Mouse (Mus musculus) G1E (cell line): Measurements from ENCODE around the gene Smim5. TPM values are rescaled to one million over a fixed set of nuclear protein-coding genes. Genes with fewer than 3 reads are reported as not detected.

ENCODE experiments used
- ATAC-seq: 2 replicates; pipeline ENCODE4 v1.8.0; 2016; ENCODE audit warnings: mild to moderate bottlenecking; ENCODE audit not compliant: insufficient number of reproducible peaks, poor library complexity, low FRiP score, severe bottlenecking; ENCODE audit errors: extremely low read depth
- DNase-seq: peaks from one replicate; pipeline ENCODE4 v3.0.0; 2012; ENCODE audit warnings: low spot score
- H3K27me3 ChIP-seq: 2 replicates; pipeline ENCODE4 v1.6.1; 2012; ENCODE audit warnings: mild to moderate bottlenecking, low read length, inconsistent platforms; ENCODE audit not compliant: insufficient read depth
- H3K36me3 ChIP-seq: replicated peaks from 2 replicates; pipeline ENCODE3; 2012; ENCODE audit warnings: mild to moderate bottlenecking, inconsistent platforms
- H3K4me1 ChIP-seq: 2 replicates; pipeline ENCODE4 v1.6.1; 2012; ENCODE audit warnings: low read depth, low read length, inconsistent platforms, mixed read lengths; ENCODE audit not compliant: insufficient read depth
- H3K4me3 ChIP-seq: 2 replicates; pipeline ENCODE4 v1.5.1; 2012; ENCODE audit warnings: low read depth, mild to moderate bottlenecking, inconsistent platforms, low read length, moderate library complexity, mixed read lengths
- H3K9me3 ChIP-seq: replicated peaks from 2 replicates; pipeline ENCODE4 v1.6.1; 2012; ENCODE audit warnings: inconsistent platforms
- CTCF ChIP-seq: IDR thresholded peaks from 2 replicates; pipeline ENCODE4 v1.5.1; 2012; ENCODE audit warnings: low read depth, low read length, inconsistent platforms, mixed read lengths
- GATA1 ChIP-seq: IDR thresholded peaks from 2 replicates; pipeline ENCODE4 v1.6.1; 2012; ENCODE audit warnings: borderline replicate concordance, low read length, inconsistent platforms, mixed read lengths
- GATA2 ChIP-seq: IDR thresholded peaks from 2 replicates; pipeline ENCODE4 v1.6.1; 2012; ENCODE audit warnings: low read depth, low read length, inconsistent platforms, borderline replicate concordance
- POLR2AphosphoS5 ChIP-seq: IDR thresholded peaks from 2 replicates; pipeline ENCODE4 v1.6.1; 2012; ENCODE audit warnings: low read depth, low read length, inconsistent platforms; ENCODE audit not compliant: insufficient replicate concordance
- TAL1 ChIP-seq: conservative IDR thresholded peaks from 2 replicates; pipeline ENCODE4 v1.6.1; 2012; ENCODE audit warnings: low read depth, low read length, inconsistent platforms, mixed read lengths
- polyA plus RNA-seq: library from polyadenylated mRNA; stranded (reverse); fragments of >175 nt; gene quantifications from 2 replicates; pipeline ENCODE4 v1.2.3, GENCODE M21; 2012
- total RNA-seq, 2 experiments: library from RNA; stranded (forward) in 1 of 2; stranded (reverse) in 1 of 2; fragments of 200-1000 nt in 1 of 2; fragments of >200 nt in 1 of 2; fragmentation: Nextera tagmentation in 1 of 2; gene quantifications; 2 replicates each; pipeline ENCODE4 v1.2.3; 2014 to 2017

Smim5 gene
- total and polyA plus RNA-seq, 3 experiments: 11.7 to 30.0 (median 14.7) TPM

DNA sequence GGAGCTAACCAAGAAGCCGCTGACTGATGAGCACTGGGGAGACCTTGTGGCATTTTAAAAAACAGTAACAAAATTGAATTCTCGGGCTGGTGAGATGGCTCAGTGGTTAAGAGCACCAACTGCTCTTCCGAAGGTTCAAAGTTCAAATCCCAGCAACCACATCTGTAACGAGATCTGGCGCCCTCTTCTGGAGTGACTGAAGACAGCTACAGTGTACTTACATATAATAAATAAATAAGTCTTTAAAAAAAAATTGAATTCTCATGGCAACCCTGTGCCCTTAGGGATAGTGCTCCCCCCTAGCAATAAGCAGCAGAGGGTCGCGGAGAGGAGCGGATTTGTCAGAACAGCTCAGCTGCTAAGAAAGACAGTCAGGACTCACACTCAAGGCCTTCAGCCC, 35.9 kb upstream of the Smim5 start:
- H3K27me3 ChIP-seq: peaks cover 86% of the 10 kb centered on the region
- no peak overlapping the region for H3K4me3 ChIP-seq
- H3K4me1 ChIP-seq: peaks cover 16% of the 10 kb centered on the region; the same call in 1 of the 2 replicates
- no peaks in the 10 kb centered on the region for H3K9me3 ChIP-seq
- no peak for DNase-seq
- H3K36me3 ChIP-seq: no peaks in the 10 kb centered on the region
- TF ChIP-seq POLR2AphosphoS5: no peak
- TF ChIP-seq GATA1: no peak
- TF ChIP-seq CTCF: no peak
- no peak for TF ChIP-seq GATA2
- no peak for TF ChIP-seq TAL1
- no peak for ATAC-seq

DNA sequence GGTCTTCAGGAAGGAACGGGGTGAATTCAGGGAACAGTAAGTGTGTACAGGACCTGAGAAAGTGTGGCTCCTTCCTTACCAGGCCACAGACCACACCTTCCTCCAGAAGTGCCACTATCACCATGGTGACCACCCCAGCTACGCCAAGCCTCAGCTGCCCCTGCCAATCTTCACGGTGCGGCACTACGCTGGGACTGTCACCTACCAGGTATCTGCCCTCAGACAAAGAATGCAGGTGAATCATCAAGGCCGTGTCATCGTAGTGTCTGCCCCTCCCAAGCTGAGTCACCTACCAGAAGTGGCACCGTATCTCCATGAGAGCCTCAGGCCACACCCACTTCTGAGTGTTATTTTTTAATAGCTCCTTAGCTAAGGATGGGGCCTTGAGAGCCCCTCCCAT, 30.4 kb upstream of the Smim5 start:
- peaks cover 25% of the 10 kb centered on the region for H3K4me1 ChIP-seq
- no peaks in the 10 kb centered on the region for H3K9me3 ChIP-seq
- H3K4me3 ChIP-seq: no peak overlapping the region
- no peaks in the 10 kb centered on the region for H3K36me3 ChIP-seq
- DNase-seq: no peak
- H3K27me3 ChIP-seq: peaks cover 90% of the 10 kb centered on the region
- no peak for ATAC-seq
- TF ChIP-seq POLR2AphosphoS5: no peak
- TF ChIP-seq GATA2: no peak
- no peak for TF ChIP-seq CTCF
- TF ChIP-seq TAL1: no peak
- no peak for TF ChIP-seq GATA1

DNA sequence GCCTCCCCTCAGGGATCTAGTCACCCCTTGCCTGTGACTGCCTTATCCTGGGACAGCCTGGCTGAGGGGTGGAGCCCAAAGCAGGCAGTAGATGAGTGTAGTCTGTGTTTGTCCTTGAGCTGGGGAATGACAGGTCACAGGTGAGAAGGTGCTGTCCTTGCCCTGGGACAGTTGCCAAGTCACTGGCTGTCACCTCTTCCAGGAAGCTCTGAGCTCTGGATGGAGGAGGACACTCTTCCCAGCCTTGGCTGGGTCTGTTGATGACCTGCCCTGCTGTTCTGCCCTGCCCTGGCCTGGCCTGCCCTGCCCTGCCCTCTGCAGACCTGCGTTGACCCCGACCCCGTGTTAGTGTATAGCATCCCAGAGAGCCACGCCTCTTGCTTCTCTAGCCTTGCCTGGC, 27.3 kb upstream of the Smim5 start:
- no peak overlapping the region for H3K4me3 ChIP-seq
- no peaks in the 10 kb centered on the region for H3K9me3 ChIP-seq
- no peak for DNase-seq
- peaks cover 86% of the 10 kb centered on the region for H3K27me3 ChIP-seq
- peaks cover 24% of the 10 kb centered on the region for H3K4me1 ChIP-seq
- ATAC-seq: no peak
- no peaks in the 10 kb centered on the region for H3K36me3 ChIP-seq
- TF ChIP-seq TAL1: no peak
- no peak for TF ChIP-seq POLR2AphosphoS5
- TF ChIP-seq CTCF: no peak
- no peak for TF ChIP-seq GATA1
- TF ChIP-seq GATA2: no peak

GRCm38 (mm10) chr11:115875935-115876334, 23.8 kb upstream of the Smim5 start:
- Histone ChIP-seq H3K9me3 (no peaks in the 10 kb centered on the region), H3K27me3 (peaks cover 86% of the 10 kb centered on the region), H3K36me3 (no peaks in the 10 kb centered on the region), H3K4me3 (no peak overlapping the region), H3K4me1 (peaks cover 16% of the 10 kb centered on the region)
- ATAC-seq (no peak), DNase-seq (no peak)
- no peak for TF ChIP-seq CTCF
- TF ChIP-seq GATA1: no peak
- no peak for TF ChIP-seq GATA2
- TF ChIP-seq TAL1: no peak
- no peak for TF ChIP-seq POLR2AphosphoS5

DNA sequence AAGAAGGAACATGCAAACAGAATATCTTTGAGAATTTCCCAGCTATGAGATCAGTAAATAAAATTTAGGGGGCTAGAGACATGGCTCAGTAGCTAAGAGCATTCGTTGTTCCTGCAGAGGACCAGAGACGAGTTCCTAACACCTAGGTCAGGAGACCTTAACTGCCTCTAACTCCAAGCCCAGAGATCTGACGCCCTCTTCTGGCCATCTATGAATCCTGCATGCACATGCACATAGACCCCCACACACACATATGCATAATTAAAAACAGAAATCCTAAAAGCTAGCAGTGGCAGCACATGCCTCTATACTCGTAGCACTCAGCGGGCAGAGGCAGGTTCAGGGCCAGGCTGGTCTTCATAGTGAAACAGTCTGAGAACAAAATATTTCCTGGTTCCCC, 23.3 kb upstream of the Smim5 start:
- Histone ChIP-seq H3K36me3 (no peaks in the 10 kb centered on the region), H3K27me3 (peaks cover 81% of the 10 kb centered on the region), H3K9me3 (no peaks in the 10 kb centered on the region), H3K4me3 (no peak overlapping the region), H3K4me1 (peaks cover 16% of the 10 kb centered on the region)
- TF ChIP-seq TAL1 (no peak), CTCF (0 out of 2 replicates have a peak, but pooled peaks have one; percentile 18)
- ATAC-seq (no peak), DNase-seq (no peak)

DNA sequence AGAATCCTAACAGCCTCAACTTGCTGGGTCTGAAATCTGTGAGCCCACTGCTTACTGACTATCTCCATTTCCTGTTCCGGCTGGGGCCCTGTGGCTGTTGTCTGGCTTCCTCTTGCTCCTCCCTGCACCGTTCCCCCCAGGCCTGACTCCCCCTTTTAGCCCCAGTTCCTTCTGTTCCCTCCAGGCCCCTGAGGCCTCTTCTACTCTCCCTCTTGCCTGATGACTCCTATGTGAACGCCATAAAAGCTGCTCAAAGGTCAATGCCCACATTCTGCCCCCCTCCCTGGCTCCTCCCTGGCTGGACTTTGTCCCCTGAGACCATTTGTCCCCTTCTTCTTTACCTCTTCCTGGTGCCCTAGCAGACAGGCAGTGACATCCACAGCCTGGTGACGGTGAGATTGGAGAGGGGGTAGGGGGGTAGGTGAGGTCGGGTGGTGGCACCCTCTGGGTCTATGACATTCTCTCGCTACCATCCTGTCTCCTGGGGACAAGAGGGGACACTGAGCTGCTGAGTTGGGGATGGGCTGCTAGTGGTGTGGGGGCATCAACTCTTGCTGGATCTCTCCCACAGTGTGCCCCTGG, 22.5 kb upstream of the Smim5 start:
- H3K4me1 ChIP-seq: peaks cover 9% of the 10 kb centered on the region
- no peaks in the 10 kb centered on the region for H3K9me3 ChIP-seq
- H3K27me3 ChIP-seq: peaks cover 79% of the 10 kb centered on the region
- no peak overlapping the region for H3K4me3 ChIP-seq
- ATAC-seq: no peak
- TF ChIP-seq POLR2AphosphoS5 (no peak), GATA1 (no peak), GATA2 (no peak), TAL1 (no peak), CTCF (no peak)
- no peak for DNase-seq
- H3K36me3 ChIP-seq: no peaks in the 10 kb centered on the region

GRCm38 (mm10) chr11:115878071-115878470, 21.7 kb upstream of the Smim5 start:
- DNase-seq (no peak), ATAC-seq (no peak)
- no peaks in the 10 kb centered on the region for H3K9me3 ChIP-seq
- peaks cover 4% of the 10 kb centered on the region; the same call in 1 of the 2 replicates for H3K4me1 ChIP-seq
- H3K4me3 ChIP-seq: no peak overlapping the region
- TF ChIP-seq TAL1 (no peak), GATA1 (no peak), GATA2 (no peak), CTCF (no peak), POLR2AphosphoS5 (no peak)
- peaks cover 79% of the 10 kb centered on the region for H3K27me3 ChIP-seq
- H3K36me3 ChIP-seq: no peaks in the 10 kb centered on the region
